Mouse (Mus musculus) monocyte, adult 2 months (primary cell): ENCODE data around the gene Ntrk2.
A peak's percentile ranks its signal among the peaks of the same experiment; 100 is the strongest.
"Not testable (repeated sequence)": the region's sequence is repeated elsewhere in the genome, so short reads cannot be mapped to it uniquely, and the experiment has no call there.

Source experiments
- DNase-seq, 2 experiments: peaks; one replicate each; pipeline ENCODE4 v3.0.0; 2022; ENCODE audit warnings: low spot score in 2 of 2, low read depth in 1 of 2

The Ntrk2 gene

DNA sequence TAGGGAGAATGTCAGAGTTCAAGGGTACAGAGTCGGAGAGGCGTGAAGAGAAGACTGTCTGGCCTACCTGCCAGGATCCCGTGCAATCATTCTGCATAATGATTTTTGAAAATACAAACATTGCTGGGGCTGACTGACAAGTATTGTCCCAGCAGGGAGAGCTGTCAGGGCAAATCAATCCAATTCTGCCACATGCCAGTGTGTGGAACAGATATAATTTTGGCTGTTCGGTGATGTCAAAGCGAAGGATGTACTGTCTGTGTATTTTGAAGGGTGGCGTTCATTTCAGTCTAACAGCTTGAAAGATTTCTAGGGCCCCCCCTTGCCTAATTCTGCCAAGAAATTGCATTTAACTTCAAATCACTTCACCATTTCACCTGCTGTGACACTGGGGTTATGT lies 224.2 kb downstream of the Ntrk2 start:
- DNase-seq, result no peak

DNA sequence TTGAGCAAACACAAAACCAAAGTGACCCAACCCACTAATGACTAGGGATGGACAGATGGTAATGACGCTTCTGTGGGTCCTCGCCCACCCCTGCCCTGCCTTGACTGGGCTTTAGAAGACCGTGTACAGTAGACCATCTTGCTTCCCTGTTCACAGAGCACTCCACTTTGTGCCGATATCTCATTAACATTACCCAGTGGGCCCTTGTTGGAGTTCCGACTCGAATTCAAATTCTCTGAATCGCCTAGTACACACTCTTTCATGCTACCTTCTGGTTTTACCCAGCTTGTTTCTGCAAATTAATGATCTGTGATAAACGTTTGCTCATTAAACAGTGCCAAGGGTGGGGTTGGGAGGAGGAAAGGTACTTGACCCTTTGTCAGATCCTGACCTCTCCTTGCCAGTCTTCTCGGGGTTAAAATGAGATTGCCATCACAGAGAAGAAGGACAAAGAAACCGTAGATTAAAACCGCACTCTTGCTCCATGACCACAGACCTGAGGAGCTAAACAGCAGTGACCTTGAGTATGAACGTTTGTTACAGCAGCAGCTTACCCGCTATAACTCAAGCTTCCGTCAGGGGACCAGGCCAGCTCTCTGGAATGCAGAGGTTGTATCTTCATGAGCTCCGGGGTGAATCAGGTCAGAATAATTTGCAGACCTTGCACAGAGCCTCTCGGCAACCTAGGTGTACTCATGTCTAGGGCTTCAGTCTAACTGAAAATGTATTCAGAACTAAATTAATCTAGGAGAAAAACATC lies 234.0 kb downstream of the Ntrk2 start:
- no peak for DNase-seq

DNA sequence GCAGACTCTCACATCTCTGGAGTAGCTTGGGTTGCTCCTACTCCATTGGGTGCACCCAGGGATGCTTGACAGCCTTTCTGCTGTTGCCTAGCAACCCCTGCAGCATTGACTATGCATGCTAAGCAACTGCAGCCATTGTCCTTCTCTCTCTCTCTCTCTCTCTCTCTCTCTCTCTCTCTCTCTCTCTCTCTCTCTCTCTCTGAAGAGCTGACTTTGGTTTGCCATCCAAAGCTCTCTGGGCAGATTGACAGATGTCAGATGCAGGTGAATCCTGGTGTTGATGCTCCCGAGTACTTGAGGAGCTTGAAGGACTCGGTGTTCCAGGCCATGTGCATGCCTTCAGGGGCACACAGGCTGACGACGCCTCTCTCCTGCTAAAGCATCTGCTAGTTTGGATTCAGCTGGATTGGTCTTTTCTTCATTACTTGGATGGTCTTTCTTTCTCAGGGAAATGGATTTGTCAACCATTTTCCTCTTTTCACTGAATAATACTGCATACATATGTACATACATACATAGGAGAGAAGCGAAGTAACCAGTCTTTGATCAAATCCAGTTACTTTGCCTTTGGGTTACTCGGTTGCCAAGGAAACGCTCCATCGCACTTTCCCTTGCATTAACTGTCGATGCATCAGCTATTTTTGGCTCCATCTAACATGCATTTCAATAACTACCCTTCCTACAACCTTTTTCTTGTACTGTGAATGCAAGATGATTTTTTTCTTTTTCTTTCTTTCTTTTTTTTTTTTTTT lies 234.8 kb downstream of the Ntrk2 start:
- no peak for DNase-seq

GRCm38 (mm10) chr13:59052188-59052587 lies 245.8 kb downstream of the Ntrk2 start:
- no peak for DNase-seq

DNA sequence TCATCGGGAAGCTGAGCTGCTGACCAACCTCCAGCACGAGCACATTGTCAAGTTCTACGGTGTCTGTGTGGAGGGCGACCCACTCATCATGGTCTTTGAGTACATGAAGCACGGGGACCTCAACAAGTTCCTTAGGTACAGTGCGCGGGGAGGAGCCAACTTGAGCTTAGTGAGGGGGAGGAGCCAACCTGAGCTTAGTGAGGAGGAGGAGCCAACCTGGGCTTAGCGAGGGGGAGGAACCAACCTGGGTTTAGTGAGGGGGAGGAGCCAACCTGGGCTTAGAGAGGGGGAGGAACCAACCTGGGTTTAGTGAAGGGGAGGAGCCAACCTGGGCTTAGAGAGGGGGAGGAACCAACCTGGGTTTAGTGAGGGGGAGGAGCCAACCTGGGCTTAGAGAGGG lies 248.0 kb downstream of the Ntrk2 start:
- DNase-seq, result not testable (repeated sequence)

DNA sequence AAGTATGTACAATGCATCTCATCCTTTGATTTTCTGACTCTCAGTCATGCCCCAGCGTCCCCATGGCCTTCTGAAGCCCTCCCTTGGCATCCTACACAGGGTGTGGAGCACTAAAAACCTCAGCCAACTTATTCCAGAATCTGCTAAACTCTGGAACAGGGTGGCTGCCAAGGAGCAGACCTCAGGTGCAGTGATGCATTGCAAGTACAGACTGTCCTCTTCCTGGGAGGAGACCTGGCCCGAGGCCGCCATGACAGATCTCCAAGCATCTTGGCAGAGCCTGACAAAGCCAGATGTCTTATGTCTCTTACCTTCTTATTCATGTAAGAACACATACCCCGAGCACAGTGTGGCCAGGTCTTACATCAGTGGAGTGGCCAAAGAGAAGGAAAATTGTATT lies 250.5 kb downstream of the Ntrk2 start:
- no peak for DNase-seq

- no peak for DNase-seq
Observed at GRCm38 (mm10) chr13:59057886-59058285, 251.5 kb downstream of the Ntrk2 start.

DNA sequence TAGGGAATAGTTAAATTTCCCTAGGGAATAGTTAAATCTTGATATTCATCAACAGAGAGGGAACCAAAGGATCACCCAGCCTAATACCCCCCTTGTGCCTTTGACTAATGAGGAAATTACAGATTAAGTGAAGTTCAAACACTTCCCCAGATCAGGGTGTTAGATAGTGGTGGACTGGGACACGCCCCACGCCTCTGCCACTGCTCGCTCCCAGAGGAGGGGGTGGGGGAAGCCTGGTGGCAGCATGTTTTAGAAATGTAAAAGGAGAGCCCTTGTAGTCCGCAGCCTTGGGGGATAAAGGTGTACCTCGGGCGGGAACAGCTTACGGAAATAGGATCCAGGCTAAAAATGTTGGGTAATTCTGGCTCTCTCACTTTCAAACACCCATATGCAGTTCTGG lies 252.7 kb downstream of the Ntrk2 start:
- DNase-seq, result no peak

DNA sequence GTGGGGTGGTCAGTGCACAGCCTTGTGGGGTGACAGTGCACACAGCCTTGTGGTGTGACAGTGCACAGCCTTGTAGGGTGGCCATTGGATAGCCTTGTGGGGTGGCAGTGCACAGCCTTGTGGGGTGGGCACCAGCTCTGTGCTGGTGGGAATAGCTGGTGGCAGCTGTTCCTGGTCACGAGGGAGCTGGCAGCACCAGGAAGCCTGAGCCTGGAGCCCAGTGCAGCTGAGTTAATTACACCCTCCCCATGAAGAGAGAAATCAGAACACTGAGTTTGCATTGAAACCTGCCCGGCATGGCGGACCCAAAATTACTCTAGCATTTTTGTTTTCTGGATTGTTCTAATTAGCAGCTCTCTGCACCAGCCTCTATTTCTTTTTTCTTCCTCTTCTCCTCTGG lies 259.3 kb downstream of the Ntrk2 start:
- no peak for DNase-seq

DNA sequence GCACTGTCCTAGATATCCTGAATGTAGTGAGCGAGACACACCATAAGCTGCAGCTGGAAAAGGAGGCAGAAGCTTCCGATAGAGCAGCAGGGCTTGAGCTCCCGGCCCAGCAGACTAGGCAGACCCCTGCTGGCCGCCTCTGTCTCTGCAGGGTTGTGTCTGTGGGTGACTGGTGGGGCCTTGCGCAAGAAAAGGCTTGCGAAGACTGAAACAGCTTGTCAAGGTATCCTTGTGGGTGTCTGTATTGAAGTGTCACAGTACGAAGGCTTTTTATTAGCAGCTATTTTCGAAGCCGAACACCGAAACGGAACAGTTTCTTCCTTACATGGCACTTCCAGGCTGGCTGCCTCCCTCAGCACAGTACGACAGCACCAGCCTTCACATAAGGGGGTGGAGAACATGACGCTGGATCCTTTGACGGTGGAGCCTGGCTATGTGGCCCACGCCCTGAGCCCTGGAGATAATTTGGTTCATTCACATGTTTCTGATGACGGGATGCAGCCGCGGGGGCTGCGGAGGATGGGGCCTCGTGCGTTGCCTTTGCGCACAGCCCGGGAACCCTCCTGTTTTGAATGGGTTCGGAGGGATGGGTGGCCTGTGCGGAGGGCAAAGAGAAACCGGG lies 267.4 kb downstream of the Ntrk2 start:
- DNase-seq, result peak in 1 of 2 experiments; percentile 4

DNA sequence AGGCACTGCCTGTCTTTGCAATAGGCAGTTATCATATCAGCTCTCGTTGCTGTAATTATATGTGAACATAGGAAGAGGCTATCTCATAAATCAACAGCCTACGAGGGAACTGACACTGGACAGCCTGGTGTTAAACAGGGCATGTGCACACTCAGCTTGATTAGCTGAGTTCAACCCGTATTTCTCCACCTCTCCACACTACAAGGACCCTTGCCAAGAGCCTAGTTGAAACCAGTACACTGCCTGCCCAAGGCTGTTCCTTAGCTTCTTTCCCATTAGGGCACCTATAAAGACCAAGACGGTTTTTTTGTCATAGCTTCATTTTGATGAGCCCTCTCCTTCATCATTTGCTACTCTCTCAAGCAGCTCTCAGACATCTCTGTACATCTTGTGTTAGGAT lies 270.1 kb downstream of the Ntrk2 start:
- no peak for DNase-seq

- no peak for DNase-seq
Observed at GRCm38 (mm10) chr13:59079761-59080461, 273.5 kb downstream of the Ntrk2 start.

DNA sequence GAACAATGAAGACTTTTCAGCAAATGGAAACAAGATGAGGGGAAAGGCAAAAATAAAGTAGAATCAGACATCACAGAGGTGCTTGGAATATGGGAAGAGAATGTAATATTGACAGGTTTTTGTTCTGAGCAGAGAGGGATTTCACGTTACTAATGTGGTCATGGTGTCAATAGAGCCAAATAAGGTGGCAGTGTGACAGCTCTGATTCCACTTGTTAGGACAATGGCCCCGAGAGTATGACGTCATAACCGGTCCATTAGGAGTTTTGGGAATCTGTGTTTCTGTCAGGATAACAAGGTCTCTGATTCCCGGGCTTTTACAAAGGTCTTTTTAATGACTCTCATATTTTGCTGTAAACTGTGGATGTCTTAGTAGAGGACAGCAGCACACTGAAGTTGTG lies 274.1 kb downstream of the Ntrk2 start:
- no peak for DNase-seq

DNA sequence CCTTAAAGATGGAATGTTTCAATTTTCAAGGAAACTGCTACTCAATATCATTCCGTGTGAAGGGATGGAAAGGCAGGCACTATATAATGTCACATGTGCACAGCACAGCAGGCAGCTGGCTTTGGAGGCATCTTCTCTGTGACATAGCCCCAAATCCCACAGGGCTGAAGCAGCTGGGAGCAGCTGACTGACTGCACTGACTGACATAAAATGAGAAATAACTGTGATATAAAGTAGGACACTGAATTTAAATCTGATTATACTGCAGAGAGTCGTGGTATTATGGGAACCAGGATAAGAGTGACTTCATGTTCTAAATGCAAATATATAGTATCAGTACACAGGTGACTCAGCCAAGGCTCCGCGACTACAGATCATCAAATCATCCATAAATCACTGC lies 282.6 kb downstream of the Ntrk2 start:
- no peak for DNase-seq

GRCm38 (mm10) chr13:59091138-59091971 lies 285.0 kb downstream of the Ntrk2 start:
- no peak for DNase-seq

DNA sequence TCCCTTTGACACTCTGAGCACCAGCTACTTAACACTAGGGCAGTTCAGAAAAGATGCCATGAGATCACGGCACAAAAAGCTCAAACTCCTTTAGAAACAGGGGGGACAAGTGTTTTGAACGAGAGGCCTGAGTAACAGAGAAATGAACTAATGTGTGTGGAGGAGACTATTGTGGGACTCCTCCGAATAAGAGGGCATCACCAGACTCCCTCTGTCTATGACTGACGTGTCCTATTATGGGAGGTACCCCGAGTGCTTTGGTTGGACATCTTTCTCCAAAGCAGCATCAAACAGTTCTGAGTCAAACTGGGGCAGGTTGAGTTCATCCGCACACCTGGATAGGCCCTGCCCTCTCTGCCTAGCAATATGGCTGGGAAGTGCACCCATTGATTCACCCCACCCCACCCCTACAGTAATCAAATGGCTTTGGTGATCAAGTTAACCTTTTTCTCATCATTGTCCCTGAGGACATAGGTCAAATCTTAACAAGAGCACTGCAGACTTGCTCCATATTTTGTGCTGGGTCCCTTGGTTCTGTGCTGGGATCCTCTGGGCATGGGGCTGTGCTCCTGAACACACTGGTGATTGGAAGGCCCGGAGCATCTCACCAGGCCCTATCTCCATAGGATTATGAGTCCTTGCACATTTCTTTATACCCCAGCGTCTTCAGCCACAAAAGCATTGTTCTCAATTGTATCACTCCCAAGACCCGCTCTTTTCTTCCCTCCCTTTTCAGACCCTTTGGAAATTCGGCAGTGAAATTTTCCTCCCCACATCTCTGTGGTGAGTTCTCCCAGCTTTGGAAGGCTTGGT lies 285.9 kb downstream of the Ntrk2 start:
- no peak for DNase-seq

DNA sequence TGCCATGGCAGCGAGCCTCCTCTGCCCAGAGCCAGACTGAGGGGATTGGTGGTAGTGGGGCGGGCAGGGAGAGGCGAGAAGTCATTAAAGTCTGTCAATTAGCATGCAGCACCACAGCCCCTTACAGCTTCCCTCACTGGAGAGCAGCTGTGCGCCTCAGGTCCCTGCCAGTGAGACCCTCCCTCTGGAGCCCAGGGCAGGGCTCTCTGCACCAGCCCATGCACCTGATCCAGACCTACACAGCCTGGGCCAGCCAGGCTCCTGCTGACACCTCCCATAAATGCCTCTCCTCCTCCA lies 286.4 kb downstream of the Ntrk2 start:
- no peak for DNase-seq

GRCm38 (mm10) chr13:59094722-59095121 lies 288.4 kb downstream of the Ntrk2 start:
- no peak for DNase-seq

DNA sequence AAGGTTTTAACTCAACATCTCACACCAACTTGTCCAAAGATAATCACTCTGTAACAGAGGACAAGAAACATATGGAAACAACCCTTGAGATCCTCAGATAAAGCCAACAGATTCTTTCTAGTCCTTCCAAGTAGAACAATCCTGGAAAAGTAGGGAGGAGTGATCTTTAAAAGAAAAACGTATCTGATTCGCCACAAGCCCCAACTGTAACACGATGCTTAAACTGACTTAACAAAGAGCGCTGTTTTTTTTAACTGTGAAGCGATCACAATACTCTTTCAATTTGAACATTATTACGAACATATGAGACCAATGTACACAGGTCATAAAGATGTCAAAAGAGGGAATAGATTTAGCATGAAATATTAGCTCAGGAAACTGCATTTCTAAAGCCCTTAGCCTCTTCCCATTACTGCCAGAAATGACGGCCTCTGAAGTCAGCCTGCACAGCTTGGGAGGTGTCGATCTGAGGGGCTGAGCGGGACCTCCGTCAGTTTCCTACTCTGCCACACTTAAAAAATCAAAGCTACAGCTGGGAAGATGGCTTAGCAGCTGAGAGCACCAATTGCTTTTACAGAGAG lies 289.5 kb downstream of the Ntrk2 start:
- DNase-seq, result no peak

GRCm38 (mm10) chr13:59100086-59100485 lies 293.7 kb downstream of the Ntrk2 start:
- DNase-seq, result no peak
